Mouse (Mus musculus) lung, embryonic 15.5 days (tissue): ENCODE data around the gene Isg20. TPM values are rescaled to one million over a fixed set of nuclear protein-coding genes. Genes with fewer than 3 reads are reported as not detected.
A peak's percentile ranks its signal among the peaks of the same experiment; 100 is the strongest.

Experiments used
- ATAC-seq: fragments of 200-750 bp; cut with Nextera tagmentation; 2 replicates; pipeline ENCODE4 v1.8.0; 2017; ENCODE audit warnings: moderate number of reproducible peaks, borderline replicate concordance; ENCODE audit not compliant: low FRiP score, low TSS enrichment; ENCODE audit errors: extremely low read depth
- H3K27ac ChIP-seq: fragments of 300-500 bp; sonication (generic); 2 replicates; pipeline ENCODE4 v1.5.1; 2015; ENCODE audit warnings: moderate library complexity, mild to moderate bottlenecking, inconsistent platforms
- H3K27me3 ChIP-seq: fragments of 300-500 bp; sonication (generic); 2 replicates; pipeline ENCODE4 v1.6.1; 2015; ENCODE audit warnings: inconsistent platforms
- H3K36me3 ChIP-seq: fragments of 300-500 bp; sonication (generic); 2 replicates; pipeline ENCODE4 v1.6.1; 2015; ENCODE audit warnings: inconsistent platforms
- H3K4me1 ChIP-seq: fragments of 300-500 bp; sonication (generic); 2 replicates; pipeline ENCODE4 v1.6.1; 2015; ENCODE audit warnings: inconsistent platforms
- H3K4me2 ChIP-seq: fragments of 300-500 bp; sonication (generic); 2 replicates; pipeline ENCODE4 v1.6.1; 2015; ENCODE audit warnings: inconsistent platforms, mild to moderate bottlenecking, moderate library complexity
- H3K4me3 ChIP-seq: fragments of 300-500 bp; sonication (generic); 2 replicates; pipeline ENCODE4 v1.5.1; 2015; ENCODE audit warnings: mild to moderate bottlenecking, inconsistent platforms
- H3K9ac ChIP-seq: fragments of 300-500 bp; sonication (generic); 2 replicates; pipeline ENCODE4 v1.6.1; 2015; ENCODE audit warnings: inconsistent platforms
- H3K9me3 ChIP-seq: fragments of 300-500 bp; sonication (generic); 2 replicates; pipeline ENCODE4 v1.6.1; 2016; ENCODE audit warnings: inconsistent platforms
- WGBS: fragments of 180-500 bp; shearing (Covaris S2); methylation state at CpG from one replicate; pipeline ENCODE4 v1.1.7; 2015; 5-methylcytosine and 5-hydroxymethylcytosine counted together
- polyA plus RNA-seq: library from polyadenylated mRNA; unstranded; fragments of >200 nt; fragmentation: Nextera tagmentation; extraction: Ambion mirVana; gene quantifications from 2 replicates; pipeline ENCODE4 v1.2.1, GENCODE M21; 2015

Gene Isg20
- polyA plus RNA-seq, 1 experiment from 2014 or later: 13.9 TPM

DNA sequence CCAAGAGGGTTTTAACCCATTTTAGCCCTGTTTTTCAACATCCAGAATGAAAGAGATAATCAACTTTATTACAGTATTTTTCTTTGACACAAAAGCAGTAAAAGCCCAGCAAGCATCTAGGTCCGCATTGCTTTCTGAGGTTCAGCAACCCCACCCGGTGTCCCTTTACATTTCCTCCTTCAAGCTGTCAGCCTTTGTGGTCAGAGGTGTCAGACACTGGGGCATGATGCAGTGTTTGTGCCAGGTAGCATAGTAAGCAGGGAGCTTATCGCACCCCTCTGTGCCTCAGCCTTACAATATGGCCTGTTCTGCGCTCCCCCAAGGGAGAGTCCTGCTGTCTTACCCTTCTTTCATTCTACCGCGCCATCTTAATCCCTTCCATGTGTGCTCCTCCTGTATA, 4.2 kb upstream of the Isg20 start:
- ATAC-seq: no peak
- H3K9me3 ChIP-seq: no peaks in the 10 kb centered on the region
- WGBS: 88% methylated on average over 6 of the region's 6 CpGs
- no peak overlapping the region for H3K4me3 ChIP-seq
- H3K27me3 ChIP-seq: no peaks in the 10 kb centered on the region
- peaks cover 16% of the 10 kb centered on the region for H3K4me1 ChIP-seq
- no peak overlapping the region for H3K9ac ChIP-seq
- H3K4me2 ChIP-seq: no peak overlapping the region
- no peak overlapping the region for H3K27ac ChIP-seq
- peaks cover 18% of the 10 kb centered on the region for H3K36me3 ChIP-seq

DNA sequence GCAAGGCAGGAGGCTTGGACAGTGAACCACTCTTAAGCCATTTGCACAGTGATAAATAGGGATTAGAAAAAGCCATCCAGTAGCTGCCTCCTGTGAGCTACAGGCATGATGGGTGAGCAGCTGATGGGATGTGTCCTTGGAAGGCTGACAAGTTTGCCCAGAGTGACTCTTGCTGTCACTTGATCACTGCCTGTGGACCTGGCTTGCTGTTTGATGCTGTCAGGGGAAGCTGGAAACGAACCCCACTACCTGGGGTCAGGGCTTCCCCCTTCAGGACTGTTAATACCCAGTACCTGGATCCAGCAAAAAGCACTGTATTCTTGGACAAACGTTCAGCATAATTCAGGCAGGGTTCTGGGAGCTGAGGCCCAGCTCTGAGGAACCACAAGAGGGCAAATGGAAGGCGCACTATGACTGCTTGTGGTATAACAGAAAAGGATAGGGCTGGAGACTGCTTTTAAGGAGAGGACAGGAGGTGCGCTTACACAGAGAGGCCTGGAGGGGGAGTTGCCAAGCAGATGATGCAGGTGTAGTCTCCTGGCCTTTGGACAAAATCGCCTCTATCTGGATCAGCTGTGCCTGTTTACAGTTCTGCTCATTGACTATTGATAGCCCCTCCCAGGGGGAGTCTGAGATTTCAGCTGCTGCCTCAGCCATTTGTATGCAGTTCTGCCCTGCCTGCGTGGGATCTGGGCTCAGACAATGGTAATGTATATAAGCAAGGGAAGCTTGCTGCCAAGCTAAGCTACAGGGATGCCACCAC, 2.7 kb upstream of the Isg20 start:
- WGBS: 51% methylated on average over 6 of the region's 6 CpGs
- H3K27ac ChIP-seq: no peak overlapping the region
- H3K9ac ChIP-seq: no peak overlapping the region
- H3K4me1 ChIP-seq: peaks cover 21% of the 10 kb centered on the region
- H3K4me3 ChIP-seq: no peak overlapping the region
- no peaks in the 10 kb centered on the region for H3K9me3 ChIP-seq
- no peaks in the 10 kb centered on the region for H3K27me3 ChIP-seq
- no peak overlapping the region for H3K4me2 ChIP-seq
- ATAC-seq: no peak
- H3K36me3 ChIP-seq: peaks cover 17% of the 10 kb centered on the region

DNA sequence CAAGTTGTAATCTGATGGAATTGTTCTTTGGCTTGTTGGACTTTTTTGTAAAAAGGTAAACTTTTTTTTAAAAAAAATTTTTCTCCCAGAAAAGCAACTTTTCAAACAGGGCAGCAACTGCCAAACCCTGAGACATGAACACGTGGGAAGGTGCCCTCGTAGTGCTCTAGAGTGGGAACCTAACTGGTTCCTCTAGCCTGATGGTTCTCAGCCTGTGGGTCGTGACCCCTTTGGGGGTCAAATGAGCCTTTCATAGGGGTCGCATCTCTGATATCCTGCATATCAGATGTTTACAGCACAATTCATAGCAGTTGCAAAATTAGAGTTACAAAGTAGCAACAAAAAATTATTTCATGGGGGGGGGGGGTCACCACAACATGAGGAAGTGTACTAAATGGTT, 2.0 kb upstream of the Isg20 start:
- Histone ChIP-seq H3K27ac (no peak overlapping the region), H3K36me3 (peaks cover 12% of the 10 kb centered on the region), H3K4me2 (no peak overlapping the region), H3K4me3 (no peak overlapping the region), H3K9ac (no peak overlapping the region), H3K4me1 (peaks cover 21% of the 10 kb centered on the region), H3K27me3 (no peaks in the 10 kb centered on the region), H3K9me3 (no peaks in the 10 kb centered on the region)
- no peak for ATAC-seq
- 77% methylated on average over 4 of the region's 4 CpGs for WGBS

DNA sequence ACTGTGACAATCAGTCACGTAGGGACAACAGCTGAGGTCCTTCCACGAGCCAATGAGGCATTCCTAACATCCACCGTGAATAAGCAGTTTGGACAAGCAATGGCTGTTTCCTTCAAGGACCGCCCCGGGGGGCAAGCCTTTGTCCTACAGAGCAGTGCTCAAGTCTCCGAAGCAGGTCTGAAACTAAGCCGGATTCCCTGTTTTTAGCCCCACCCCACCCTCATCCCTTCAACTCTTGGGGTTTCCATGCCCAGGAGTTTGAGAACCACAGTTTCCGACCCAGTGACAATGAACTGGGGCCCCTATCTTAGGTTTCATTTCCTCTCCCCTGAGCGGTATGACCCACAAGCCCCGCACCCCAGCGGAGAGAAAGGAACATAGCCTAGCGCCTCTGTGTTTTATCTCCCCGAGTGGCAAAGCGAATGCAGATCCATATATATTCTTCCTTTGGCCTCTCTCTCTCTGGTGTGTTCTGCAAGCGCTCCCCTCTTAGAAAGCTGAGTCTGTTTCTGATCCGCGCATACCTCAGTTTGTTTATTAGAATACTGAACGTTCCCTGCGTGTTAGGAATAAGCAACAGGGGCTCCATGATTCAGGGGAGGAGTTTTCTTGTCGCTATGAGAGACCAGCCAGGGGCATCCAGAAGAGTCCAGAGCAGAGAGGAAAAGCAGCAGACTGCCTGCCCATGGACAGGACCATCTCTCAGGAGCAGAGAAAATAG, 811 bp upstream of the Isg20 start:
- Histone ChIP-seq H3K9me3 (no peaks in the 10 kb centered on the region), H3K4me3 (peak overlapping the region; percentile 20), H3K4me1 (peaks cover 21% of the 10 kb centered on the region), H3K27me3 (no peaks in the 10 kb centered on the region), H3K4me2 (peak overlapping the region; percentile 53), H3K9ac (no peak overlapping the region), H3K27ac (peak overlapping the region; percentile 79; the same call in 1 of the 2 replicates), H3K36me3 (0 out of 2 replicates have a peak, but pooled peaks cover 2% of the 10 kb centered on the region)
- ATAC-seq: no peak
- 17% methylated on average over 20 of the region's 20 CpGs for WGBS

DNA sequence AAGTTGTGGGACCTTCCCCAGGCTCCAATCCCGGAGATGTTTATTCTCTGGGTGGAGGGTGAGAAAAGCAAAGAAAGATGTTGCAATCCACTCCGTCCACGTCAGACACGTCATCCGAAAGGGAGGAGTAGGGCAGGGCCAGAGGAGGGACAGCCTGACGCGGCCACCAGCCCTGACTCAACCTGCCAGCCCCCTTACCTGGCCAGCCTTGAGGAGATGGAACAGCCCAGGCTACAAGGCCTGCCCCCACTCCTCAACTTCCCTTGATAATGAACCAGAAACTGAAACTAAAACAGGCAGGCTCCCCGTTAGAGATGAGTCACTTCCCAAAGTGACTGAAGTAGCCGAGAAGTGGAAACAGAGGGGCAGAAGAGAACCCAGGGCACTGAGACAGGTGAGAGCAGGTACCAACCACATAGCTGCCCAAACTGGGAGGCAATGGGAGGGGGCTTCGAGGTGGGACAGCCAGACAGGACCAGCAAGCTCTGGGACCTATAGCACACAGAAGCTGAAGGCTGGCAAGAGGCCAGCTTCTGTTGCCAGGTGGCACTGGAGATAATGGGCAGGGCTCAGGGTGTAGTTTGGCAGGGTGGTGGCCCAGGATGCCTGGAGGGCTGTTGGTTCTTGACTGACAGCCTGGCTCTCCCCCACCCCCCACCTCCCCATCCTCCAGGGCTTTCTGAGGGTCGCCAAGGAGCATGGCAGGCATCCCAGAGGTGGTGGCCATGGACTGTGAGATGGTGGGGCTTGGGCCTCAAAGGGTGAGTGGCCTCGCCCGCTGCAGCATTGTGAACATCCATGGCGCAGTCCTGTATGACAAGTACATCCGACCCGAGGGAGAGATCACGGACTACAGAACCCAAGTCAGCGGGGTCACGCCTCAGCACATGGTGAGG, 673 bp downstream of the Isg20 start:
- ATAC-seq: peak; percentile 84
- Histone ChIP-seq H3K9ac (no peak overlapping the region), H3K27ac (peak overlapping the region; percentile 79)

DNA sequence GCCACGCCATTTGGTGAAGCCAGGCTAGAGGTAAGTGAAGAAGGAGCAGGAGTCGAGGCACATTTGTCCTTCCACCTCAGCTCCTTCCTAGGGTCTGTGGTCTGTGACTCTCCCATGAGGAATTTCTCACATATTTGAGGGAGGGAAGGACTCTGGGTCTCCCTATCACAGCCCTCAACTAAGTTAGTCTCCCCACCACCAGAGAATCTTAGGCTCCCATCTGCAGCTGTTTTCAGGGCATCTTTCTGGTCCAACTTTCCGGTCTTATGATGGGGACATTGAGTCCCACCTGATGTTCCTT, 1.3 kb downstream of the Isg20 start:
- H3K27ac ChIP-seq: no peak overlapping the region
- ATAC-seq: no peak
- no peak overlapping the region for H3K4me2 ChIP-seq
- no peak overlapping the region for H3K4me3 ChIP-seq
- 0 out of 2 replicates have a peak, but pooled peaks cover 2% of the 10 kb centered on the region for H3K36me3 ChIP-seq
- peaks cover 21% of the 10 kb centered on the region for H3K4me1 ChIP-seq
- no peaks in the 10 kb centered on the region for H3K27me3 ChIP-seq
- 66% methylated on average over 3 of the region's 3 CpGs for WGBS
- no peaks in the 10 kb centered on the region for H3K9me3 ChIP-seq
- H3K9ac ChIP-seq: no peak overlapping the region

More for the DNA sequence above, 673 bp downstream of the Isg20 start:
- 43% methylated on average over 19 of the region's 19 CpGs for WGBS
- Histone ChIP-seq H3K4me2 (peak overlapping the region; percentile 53), H3K27me3 (no peaks in the 10 kb centered on the region), H3K36me3 (0 out of 2 replicates have a peak, but pooled peaks cover 2% of the 10 kb centered on the region), H3K4me3 (peak overlapping the region; percentile 29), H3K4me1 (peaks cover 21% of the 10 kb centered on the region), H3K9me3 (no peaks in the 10 kb centered on the region)

DNA sequence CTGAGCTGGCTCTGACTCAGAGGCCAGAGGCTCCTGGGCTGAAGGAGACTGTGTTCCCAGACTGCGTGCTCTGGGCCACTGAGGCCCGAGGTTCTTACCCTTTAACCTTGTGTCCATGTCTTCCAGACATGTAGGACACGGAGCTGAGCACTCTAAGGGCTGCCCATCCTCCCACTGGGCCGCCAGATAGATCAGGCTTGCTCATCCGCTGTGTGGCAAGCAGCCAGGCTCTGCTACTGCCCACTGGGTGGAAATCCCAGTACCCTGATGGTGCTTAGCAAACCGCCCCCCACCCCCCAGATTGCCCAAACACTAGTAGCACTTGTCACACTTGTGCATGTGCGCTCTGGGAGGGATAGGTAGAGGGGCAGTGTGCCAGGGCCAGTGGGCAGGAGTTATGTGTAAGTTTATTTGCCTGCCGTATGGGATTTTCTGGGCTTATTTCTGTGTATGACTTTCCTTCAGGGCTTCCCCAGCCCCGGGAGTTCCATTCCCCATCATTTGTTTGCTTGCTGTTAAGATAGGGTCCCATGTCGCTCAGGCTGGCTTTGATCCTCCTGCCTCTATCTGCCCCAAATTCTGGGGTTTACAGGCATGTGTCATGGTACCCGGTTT, 1.8 kb downstream of the Isg20 start:
- no peaks in the 10 kb centered on the region for H3K27me3 ChIP-seq
- ATAC-seq: no peak
- H3K9me3 ChIP-seq: no peaks in the 10 kb centered on the region
- no peak overlapping the region for H3K9ac ChIP-seq
- 0 out of 2 replicates have a peak, but pooled peaks cover 1% of the 10 kb centered on the region for H3K36me3 ChIP-seq
- H3K4me2 ChIP-seq: no peak overlapping the region
- H3K4me1 ChIP-seq: peaks cover 21% of the 10 kb centered on the region
- H3K27ac ChIP-seq: no peak overlapping the region
- no peak overlapping the region for H3K4me3 ChIP-seq
- 66% methylated on average over 11 of the region's 11 CpGs for WGBS

DNA sequence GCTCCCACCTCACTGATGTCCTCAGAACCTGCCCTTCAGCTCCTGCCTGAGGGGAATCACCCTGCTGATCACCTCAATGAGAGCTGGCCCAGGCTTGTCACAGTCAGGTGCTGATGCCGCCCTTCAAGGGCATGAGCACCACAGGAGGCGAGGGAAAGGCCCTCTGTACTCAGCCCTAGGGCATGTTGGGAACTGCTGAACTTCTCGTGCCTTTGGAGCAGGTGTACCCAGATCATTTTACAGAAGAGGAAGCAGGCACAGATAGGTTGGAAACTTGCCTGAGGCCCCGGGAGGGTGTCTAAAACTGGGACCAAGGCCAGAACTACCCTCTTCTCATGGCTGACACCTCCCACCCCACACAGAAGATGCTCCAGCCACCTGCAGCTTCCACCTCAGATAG, 5.5 kb downstream of the Isg20 start:
- no peaks in the 10 kb centered on the region for H3K27me3 ChIP-seq
- no peak overlapping the region for H3K4me2 ChIP-seq
- no peak overlapping the region for H3K27ac ChIP-seq
- no peak for ATAC-seq
- H3K9me3 ChIP-seq: no peaks in the 10 kb centered on the region
- peaks cover 8% of the 10 kb centered on the region for H3K4me1 ChIP-seq
- no peaks in the 10 kb centered on the region for H3K36me3 ChIP-seq
- WGBS: 42% methylated on average over 4 of the region's 4 CpGs
- no peak overlapping the region for H3K9ac ChIP-seq
- H3K4me3 ChIP-seq: no peak overlapping the region

DNA sequence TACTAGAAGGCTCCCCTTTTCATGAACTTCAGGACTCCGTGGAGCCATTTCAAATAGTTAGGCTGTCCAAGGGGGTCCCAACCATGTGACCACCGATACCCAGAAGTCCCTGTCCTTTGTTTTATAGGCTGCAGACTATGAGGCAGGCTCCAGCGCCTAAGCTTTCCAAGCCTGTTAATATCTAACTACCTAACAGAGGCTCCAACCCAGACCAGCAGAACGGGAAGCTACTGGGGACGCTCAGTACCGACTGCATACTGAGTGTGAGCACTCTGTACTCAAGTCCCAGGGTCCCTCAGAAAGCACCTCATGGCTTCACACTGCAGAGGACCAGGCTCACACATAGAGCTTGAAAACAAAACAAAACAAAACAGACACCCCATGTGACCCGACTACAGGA, 9.3 kb downstream of the Isg20 start:
- H3K4me1 ChIP-seq: no peaks in the 10 kb centered on the region
- no peak overlapping the region for H3K4me2 ChIP-seq
- 56% methylated on average over 7 of the region's 7 CpGs for WGBS
- no peak overlapping the region for H3K4me3 ChIP-seq
- ATAC-seq: no peak
- H3K9ac ChIP-seq: no peak overlapping the region
- no peaks in the 10 kb centered on the region for H3K36me3 ChIP-seq
- H3K9me3 ChIP-seq: no peaks in the 10 kb centered on the region
- no peaks in the 10 kb centered on the region for H3K27me3 ChIP-seq
- no peak overlapping the region for H3K27ac ChIP-seq

DNA sequence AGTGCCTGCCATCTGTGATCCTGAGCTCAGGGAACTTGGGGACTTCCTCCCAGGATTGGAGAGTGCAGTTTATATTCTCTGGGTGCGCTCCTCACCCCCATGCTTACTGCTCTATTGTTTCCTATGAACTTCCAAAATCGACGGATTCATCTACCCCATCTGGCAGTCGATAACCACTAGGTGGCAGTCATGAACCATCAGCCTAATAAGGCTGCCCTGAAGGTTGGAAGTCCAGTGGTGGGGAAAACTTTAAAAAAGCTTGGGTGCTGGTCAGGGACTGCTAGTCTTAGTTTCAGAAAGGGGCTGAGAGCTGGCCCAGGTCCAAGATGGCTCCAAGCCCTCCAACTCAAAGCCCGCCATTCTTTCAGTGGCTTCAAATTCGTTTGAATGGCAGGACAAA, 11.1 kb downstream of the Isg20 start:
- Histone ChIP-seq H3K9me3 (no peaks in the 10 kb centered on the region), H3K4me2 (no peak overlapping the region), H3K4me1 (no peaks in the 10 kb centered on the region), H3K4me3 (no peak overlapping the region), H3K9ac (no peak overlapping the region), H3K36me3 (no peaks in the 10 kb centered on the region), H3K27me3 (no peaks in the 10 kb centered on the region), H3K27ac (no peak overlapping the region)
- ATAC-seq: peak; percentile 48; the same call in 1 of the 2 replicates
- WGBS: 12% methylated on average over 6 of the region's 6 CpGs

DNA sequence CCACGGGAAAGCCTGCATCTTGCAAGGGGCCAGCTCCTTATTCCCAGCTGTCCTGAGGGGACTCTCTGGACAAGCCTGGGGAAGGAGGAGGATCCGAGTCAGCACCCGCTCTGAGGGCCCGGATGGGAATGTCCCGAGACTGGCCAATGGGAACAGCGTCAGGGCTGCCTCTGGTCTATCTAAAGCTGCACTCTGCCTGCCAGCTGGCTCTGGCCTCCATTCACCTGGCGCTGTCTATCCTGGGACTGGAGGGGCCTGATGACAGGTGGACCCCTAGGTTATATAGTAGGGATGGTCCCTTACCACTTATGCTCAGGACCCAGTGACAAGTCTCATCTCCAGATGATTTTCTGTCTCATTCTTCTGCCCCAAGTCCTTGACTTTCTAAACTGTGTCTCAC, 11.6 kb downstream of the Isg20 start:
- Histone ChIP-seq H3K36me3 (no peaks in the 10 kb centered on the region), H3K9ac (no peak overlapping the region), H3K27ac (no peak overlapping the region), H3K9me3 (no peaks in the 10 kb centered on the region), H3K4me1 (no peaks in the 10 kb centered on the region), H3K4me2 (no peak overlapping the region), H3K27me3 (no peaks in the 10 kb centered on the region), H3K4me3 (no peak overlapping the region)
- 66% methylated on average over 7 of the region's 7 CpGs for WGBS
- ATAC-seq: no peak
